22 mouse cellular contexts compared by ENCODE assay signal in the genomic region with DNA sequence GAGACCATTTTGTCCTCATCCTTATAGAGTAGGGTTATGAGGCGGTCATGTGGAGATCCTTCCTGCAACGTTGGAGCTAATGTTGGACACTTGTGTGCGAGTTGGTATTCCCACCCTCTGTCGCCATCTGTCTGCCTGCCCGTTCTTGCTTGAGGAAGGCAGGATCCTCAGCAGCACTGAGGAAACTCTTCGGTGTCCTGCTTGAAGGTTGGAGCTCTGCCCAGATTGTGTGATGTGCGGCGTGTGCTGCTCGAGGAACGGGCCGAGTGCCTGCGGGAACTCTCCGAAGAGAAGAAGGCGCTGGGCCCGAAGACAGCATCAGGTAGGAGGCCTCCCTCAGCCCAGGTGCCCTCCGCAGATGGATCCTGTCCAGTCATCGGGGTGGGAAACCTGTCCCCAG. TPM values are rescaled to one million over a fixed set of nuclear protein-coding genes. Genes with fewer than 3 reads are reported as not detected.
DNase-seq lines count a peak whose midpoint lies in the region; ATAC-seq and TF ChIP-seq lines count a peak whose summit lies in the region.
"Had no signal": no experiment of that assay in that cellular context is flagged by ENCODE, and none has a peak within 500 bp of the region (broad histone marks: within the 10 kb centered on the region; RNA-seq: fewer than 3 reads in every experiment).

No protein-coding gene starts in this region.

- H3K4me1 ChIP-seq in intestine, postnatal 0 days (replicated peaks; ENCODE audit: control insufficient read depth, insufficient read depth, low read length), result no peaks in the 10 kb centered on the region
- H3K4me1 ChIP-seq: hindbrain, embryonic 13.5 days; midbrain, embryonic 15.5 days had no signal

- 77% methylated on average over 17 of the region's 17 CpGs for WGBS in intestine, postnatal 0 days

- intact Hi-C loops in left cerebral cortex, postnatal 10 days (cut with DNase I), result no loop called here

- no peak overlapping the region for H3K4me2 ChIP-seq in intestine, postnatal 0 days (replicated peaks; ENCODE audit: low read depth)
- H3K4me2 ChIP-seq: hindbrain, embryonic 13.5 days; intestine, embryonic 15.5 days; limb, embryonic 12.5 days; midbrain, embryonic 15.5 days had no signal

- TF ChIP-seq CTCF in layer of hippocampus, adult 2 months (conservative IDR thresholded peaks at IDR 0.05), result no peak
- no peak for TF ChIP-seq CTCF in intestine, postnatal 0 days (IDR thresholded peaks at IDR 0.05; ENCODE audit: low read depth)

- no peaks in the 10 kb centered on the region for H3K36me3 ChIP-seq in intestine, postnatal 0 days (ENCODE audit: control insufficient read depth, insufficient read depth)
- H3K36me3 ChIP-seq: hindbrain, embryonic 13.5 days; intestine, embryonic 15.5 days; limb, embryonic 12.5 days; midbrain, embryonic 15.5 days had no signal

- ATAC-seq in intestine, postnatal 0 days, result no peak
- ATAC-seq: activated CD4-positive, CD25-positive, alpha-beta regulatory T cell, adult 4 months; forebrain, postnatal 0 days; intestine, embryonic 15.5 days; lung, postnatal 0 days; midbrain, embryonic 15.5 days had no signal

- no peak overlapping the region for H3K4me3 ChIP-seq in layer of hippocampus, adult 2 months
- no peak overlapping the region for H3K4me3 ChIP-seq in intestine, postnatal 0 days (ENCODE audit: low read depth, low read length)
- H3K4me3 ChIP-seq: hindbrain, embryonic 13.5 days; intestine, embryonic 15.5 days; limb, embryonic 12.5 days; midbrain, embryonic 15.5 days had no signal

- H3K9me3 ChIP-seq in intestine, postnatal 0 days (ENCODE audit: control insufficient read depth), result no peaks in the 10 kb centered on the region
- H3K9me3 ChIP-seq: hindbrain, embryonic 13.5 days; intestine, embryonic 15.5 days; limb, embryonic 12.5 days; midbrain, embryonic 15.5 days had no signal

- peak; percentile 55 to 63 for DNase-seq in cerebellum, postnatal 14 days
- no peak for DNase-seq in cerebellum, adult 18-20 months
- peak; percentile 14 to 35 for DNase-seq in layer of hippocampus, adult 2 months (ENCODE audit: low spot score in 2 of 2)
- DNase-seq in layer of hippocampus, postnatal 14 days (ENCODE audit: low spot score in 2 of 2), result no peak
- peak; percentile 40 to 48 for DNase-seq in left cerebral cortex, postnatal 10 days (ENCODE audit: extremely low spot score in 1 of 2, low spot score in 2 of 2)
- DNase-seq in right cerebral cortex, postnatal 14 days, result peak; percentile 52
- DNase-seq in thymus, adult 18-20 months, result no peak
- DNase-seq: adrenal gland, postnatal 14 days; forebrain, postnatal 0 days; gastrocnemius, postnatal 14 days; heart, postnatal 10 days had no signal

- no peak overlapping the region for H3K27ac ChIP-seq in layer of hippocampus, adult 2 months
- no peak overlapping the region for H3K27ac ChIP-seq in intestine, postnatal 0 days (ENCODE audit: low read depth, low read length)
- H3K27ac ChIP-seq: hindbrain, embryonic 13.5 days; intestine, embryonic 15.5 days; limb, embryonic 12.5 days; liver, embryonic 14.5 days; midbrain, embryonic 15.5 days had no signal

- no peak overlapping the region for H3K9ac ChIP-seq in intestine, postnatal 0 days (ENCODE audit: low read depth, low read length)
- H3K9ac ChIP-seq: forebrain, postnatal 0 days; hindbrain, embryonic 13.5 days; intestine, embryonic 15.5 days; limb, embryonic 12.5 days; liver, embryonic 14.5 days; midbrain, embryonic 15.5 days had no signal

- no peaks in the 10 kb centered on the region for H3K27me3 ChIP-seq in intestine, postnatal 0 days (replicated peaks; ENCODE audit: control insufficient read depth, insufficient read depth, low read length)
- H3K27me3 ChIP-seq: hindbrain, embryonic 13.5 days; intestine, embryonic 15.5 days; limb, embryonic 12.5 days; midbrain, embryonic 15.5 days had no signal

RNA-seq across cellular contexts. Expression of a gene that starts 15.3 kb away (rescaled TPM):
- total RNA-seq in layer of hippocampus, adult 2 months (2021), result 1 to 10 TPM; 1.0 to 1.8 TPM
- 1 to 10 TPM; 2.0 to 2.4 TPM for total RNA-seq in layer of hippocampus, postnatal 14 days (2021)
- total RNA-seq in left cerebral cortex, postnatal 10 days (2021), result 1 to 10 TPM in 1 of 2 experiments, under 1 TPM in 1; 0.75 to 1.0 TPM
- polyA plus RNA-seq in intestine, postnatal 0 days (2015; fragmentation: Nextera tagmentation; extraction: Ambion mirVana), result 0.98 and 0.99 TPM in 2 replicates
- total RNA-seq: heart, adult 8-10 months; megakaryocyte, adult 5-6 weeks had no signal
- polyA plus RNA-seq: limb, embryonic 12.5 days had no signal

RNA-seq across cellular contexts. Expression of a gene that starts 24.9 kb away (rescaled TPM):
- under 1 TPM; 0.28 to 0.29 TPM for total RNA-seq in layer of hippocampus, adult 2 months (2021)
- total RNA-seq in layer of hippocampus, postnatal 14 days (2021), result 1 to 10 TPM in 1 of 2 experiments, under 1 TPM in 1; 0.90 to 1.1 TPM
- total RNA-seq in left cerebral cortex, postnatal 10 days (2021), result under 1 TPM; 0.39 to 0.49 TPM
- 0.09 TPM in 1 of 2 replicates, not detected in the other for polyA plus RNA-seq in intestine, postnatal 0 days (2015; fragmentation: Nextera tagmentation; extraction: Ambion mirVana)
- total RNA-seq: adrenal gland, postnatal 14 days; gastrocnemius, postnatal 14 days; heart, adult 8-10 months; heart, postnatal 10 days; megakaryocyte, adult 5-6 weeks had no signal
- polyA plus RNA-seq: activated CD4-positive, CD25-positive, alpha-beta regulatory T cell, adult 4 months; intestine, embryonic 15.5 days; liver, embryonic 14.5 days; urinary bladder, adult 2 months had no signal

RNA-seq across cellular contexts. Expression of a gene that starts 51.9 kb away (rescaled TPM):
- 1 to 10 TPM; 1.1 to 1.4 TPM for total RNA-seq in layer of hippocampus, adult 2 months (2021)
- 1 to 10 TPM in 1 of 2 experiments, under 1 TPM in 1; 0.69 to 2.1 TPM for total RNA-seq in layer of hippocampus, postnatal 14 days (2021)
- 1 to 10 TPM; 1.4 to 1.8 TPM for total RNA-seq in left cerebral cortex, postnatal 10 days (2021)
- polyA plus RNA-seq in intestine, postnatal 0 days (2015; fragmentation: Nextera tagmentation; extraction: Ambion mirVana), result 593 and 673 TPM in 2 replicates
- total RNA-seq: megakaryocyte, adult 5-6 weeks had no signal

Comparison
In these comparisons a context has a peak if more than half of its experiments do, and no peak if none do; other contexts are left out.
1. DNase-seq: peak in cerebellum, postnatal 14 days (2 of 2), layer of hippocampus, adult 2 months (2 of 2), left cerebral cortex, postnatal 10 days (2 of 2) and right cerebral cortex, postnatal 14 days (single experiment); none in cerebellum, adult 18-20 months (0 of 2), layer of hippocampus, postnatal 14 days (0 of 2) and thymus, adult 18-20 months (0 of 2).